Mouse (Mus musculus) ES-Bruce4 (cell line): ENCODE data around the gene Siglec1.

Experiments
- CTCF ChIP-seq: IDR thresholded peaks from one replicate; pipeline ENCODE4 v1.8.1; 2011; ENCODE audit warnings: low read depth, low read length
- POLR2A ChIP-seq: IDR thresholded peaks from one replicate; pipeline ENCODE4 v1.8.1; 2011; ENCODE audit warnings: low read length; ENCODE audit not compliant: insufficient read depth

GRCm38 (mm10) chr2:131125964-131126815 is 39.6 kb upstream of the Siglec1 start:
- TF ChIP-seq CTCF (no peak), POLR2A (no peak)
